Mouse (Mus musculus) limb, embryonic 10.5 days (tissue): ENCODE results near the gene Slfn9. TPM values are rescaled to one million over a fixed set of nuclear protein-coding genes. Genes with fewer than 3 reads are reported as not detected.
"Not testable (repeated sequence)": the region's sequence is repeated elsewhere in the genome, so short reads cannot be mapped to it uniquely, and the experiment has no call there.

ENCODE experiments used
- DNase-seq: peaks from one replicate; pipeline ENCODE4 v3.0.0-alpha.2; 2017; ENCODE audit warnings: low spot score
- H3K27ac ChIP-seq: fragments of 300-500 bp; sonication (generic); 2 replicates; pipeline ENCODE4 v1.5.1; 2016; ENCODE audit warnings: mild to moderate bottlenecking
- H3K27me3 ChIP-seq: fragments of 300-500 bp; sonication (generic); 2 replicates; pipeline ENCODE4 v1.6.1; 2016; ENCODE audit warnings: low read depth, mild to moderate bottlenecking; ENCODE audit not compliant: poor library complexity, severe bottlenecking
- H3K36me3 ChIP-seq: fragments of 300-500 bp; sonication (generic); 2 replicates; pipeline ENCODE4 v1.6.1; 2016; ENCODE audit warnings: mild to moderate bottlenecking, moderate library complexity
- H3K4me1 ChIP-seq: fragments of 300-500 bp; sonication (generic); 2 replicates; pipeline ENCODE4 v1.6.1; 2016
- H3K4me3 ChIP-seq: fragments of 300-500 bp; sonication (generic); 2 replicates; pipeline ENCODE4 v1.5.1; 2016; ENCODE audit warnings: mild to moderate bottlenecking, moderate library complexity
- H3K9me3 ChIP-seq: fragments of 300-500 bp; sonication (generic); replicated peaks from 2 replicates; pipeline ENCODE4 v1.6.1; 2016; ENCODE audit warnings: mild to moderate bottlenecking
- WGBS: fragments of 180-500 bp; shearing (Covaris S2); methylation state at CpG from one replicate; pipeline ENCODE4 v1.1.7; 2016; 5-methylcytosine and 5-hydroxymethylcytosine counted together
- polyA plus RNA-seq: library from polyadenylated mRNA; unstranded; fragments of >200 nt; fragmentation: Nextera tagmentation; extraction: Ambion mirVana; gene quantifications from 2 replicates; pipeline ENCODE4 v1.2.1, GENCODE M21; 2016

Gene Slfn9
- polyA plus RNA-seq, 1 experiment from 2014 or later = 15.1 TPM

DNA sequence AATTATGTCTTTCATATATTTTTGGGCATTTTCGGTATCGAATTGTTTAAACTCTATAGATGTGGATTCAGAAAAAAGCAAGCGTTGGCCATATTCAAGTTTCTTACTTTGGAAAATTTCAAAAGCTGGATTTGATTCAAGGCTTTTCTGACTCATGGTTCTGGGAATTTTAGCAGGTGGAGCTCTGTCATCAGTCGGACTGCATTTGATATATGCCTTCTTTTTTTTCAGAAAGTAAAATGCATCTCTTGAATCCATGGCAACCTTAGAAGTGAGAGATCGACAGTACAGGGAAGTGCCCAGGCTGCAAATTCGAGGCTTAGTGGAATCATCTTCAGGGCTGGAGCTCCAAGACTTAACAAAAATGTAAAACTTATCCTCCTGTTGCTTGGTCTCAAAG, 4.0 kb downstream of the Slfn9 start:
- H3K36me3 ChIP-seq = peaks cover 38% of the 10 kb centered on the region
- peaks cover 29% of the 10 kb centered on the region for H3K4me1 ChIP-seq
- H3K27me3 ChIP-seq = 0 out of 2 replicates have a peak, but pooled peaks cover 11% of the 10 kb centered on the region
- H3K4me3 ChIP-seq = no peak overlapping the region
- H3K9me3 ChIP-seq = no peaks in the 10 kb centered on the region
- no peak overlapping the region for H3K27ac ChIP-seq
- DNase-seq = no peak
- 89% methylated on average over 6 of the region's 6 CpGs for WGBS

DNA sequence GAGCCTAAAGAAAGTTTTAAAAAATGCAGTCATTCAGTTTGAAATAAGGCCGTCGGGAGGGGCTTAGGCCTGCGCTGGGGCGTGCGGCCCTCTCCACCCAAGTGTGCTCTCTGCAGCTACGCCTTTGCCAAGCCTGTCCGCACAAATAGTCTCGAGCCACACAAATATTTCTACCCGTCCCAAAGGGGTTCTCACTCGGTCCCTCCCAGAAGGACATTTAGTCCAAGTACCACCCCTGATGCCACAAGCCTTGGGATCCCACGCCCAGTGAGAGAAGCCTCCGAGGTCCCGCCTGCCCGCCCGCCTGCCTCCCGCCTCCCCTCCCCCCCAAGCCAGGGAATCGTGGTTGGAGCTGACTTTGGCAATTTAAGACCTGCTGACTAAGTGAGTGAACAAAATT, 8.4 kb downstream of the Slfn9 start:
- peaks cover 76% of the 10 kb centered on the region for H3K36me3 ChIP-seq

DNA sequence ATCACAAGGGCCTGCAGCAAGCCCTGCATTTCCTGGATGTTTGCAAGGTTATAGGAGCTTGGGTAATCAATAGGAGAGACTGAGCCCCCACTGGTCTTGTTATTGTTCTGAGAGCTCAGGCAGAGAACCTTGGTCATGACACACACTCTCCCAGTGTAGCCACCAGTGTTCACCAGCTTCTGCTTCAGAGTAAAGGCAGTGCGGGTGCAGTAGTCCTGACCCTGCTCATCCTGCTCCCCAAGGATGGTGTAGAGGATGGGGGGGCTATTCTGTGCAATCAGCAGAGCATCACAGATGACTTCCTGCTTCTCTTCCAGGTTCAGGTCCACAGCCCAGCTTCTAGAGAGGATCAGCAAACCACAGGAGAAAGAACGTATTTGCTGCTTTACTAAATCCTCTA, 9.2 kb downstream of the Slfn9 start:
- 90% methylated on average over 2 of the region's 2 CpGs for WGBS
- H3K36me3 ChIP-seq = peaks cover 71% of the 10 kb centered on the region

More for the DNA sequence above, 8.4 kb downstream of the Slfn9 start:
- WGBS = 84% methylated on average over 17 of the region's 17 CpGs
- H3K27me3 ChIP-seq = no peaks in the 10 kb centered on the region
- H3K4me1 ChIP-seq = no peaks in the 10 kb centered on the region
- DNase-seq = no peak
- H3K27ac ChIP-seq = no peak overlapping the region
- H3K9me3 ChIP-seq = no peaks in the 10 kb centered on the region
- no peak overlapping the region for H3K4me3 ChIP-seq

DNA sequence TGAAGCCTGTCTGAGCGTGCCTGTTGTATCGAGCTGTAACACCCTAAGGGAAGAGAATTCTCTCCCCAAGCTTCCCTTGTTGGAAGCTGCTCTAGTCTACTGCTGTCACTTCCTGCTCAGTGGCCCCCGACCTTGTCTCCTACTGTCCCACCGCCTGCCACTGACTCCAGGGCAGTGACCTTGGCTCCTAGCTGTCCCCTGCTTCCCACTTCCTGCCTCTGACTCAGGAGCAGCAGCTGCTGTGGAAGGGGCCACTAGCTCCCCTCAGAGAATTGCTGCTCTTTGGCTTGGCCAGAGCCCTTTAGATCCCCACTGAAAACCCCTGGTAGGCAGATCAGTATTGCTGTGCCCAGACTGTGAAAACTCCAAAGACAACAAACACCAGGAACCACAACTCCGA, 17.7 kb downstream of the Slfn9 start:
- no peak for DNase-seq
- 44% methylated on average over 5 of the region's 5 CpGs for WGBS
- Histone ChIP-seq H3K9me3 (no peaks in the 10 kb centered on the region), H3K36me3 (peaks cover 5% of the 10 kb centered on the region), H3K27ac (peak overlapping the region; percentile 14; the same call in 1 of the 2 replicates), H3K27me3 (no peaks in the 10 kb centered on the region), H3K4me3 (no peak overlapping the region), H3K4me1 (peaks cover 35% of the 10 kb centered on the region)

More for the DNA sequence above, 9.2 kb downstream of the Slfn9 start:
- not testable (repeated sequence) for DNase-seq, H3K4me1 ChIP-seq, H3K9me3 ChIP-seq, H3K27me3 ChIP-seq, H3K27ac ChIP-seq, H3K4me3 ChIP-seq

DNA sequence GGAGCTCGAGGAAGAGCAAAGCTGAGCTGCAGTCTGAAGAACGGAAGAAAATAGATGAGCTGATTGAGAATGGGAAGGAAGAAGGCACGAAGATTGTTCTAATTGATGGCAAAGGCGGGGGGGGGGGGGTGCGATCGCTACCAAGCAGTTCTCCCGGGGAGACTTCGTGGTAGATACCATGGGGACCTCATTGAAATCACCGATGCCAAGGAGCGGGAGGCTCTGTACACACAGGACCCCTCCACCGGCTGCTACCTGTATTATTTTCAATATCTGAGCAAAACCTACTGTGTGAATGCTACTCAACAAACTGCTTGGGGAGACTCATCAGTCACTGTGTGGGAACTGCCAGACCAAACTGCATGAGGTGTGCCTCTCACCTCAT, 20.0 kb downstream of the Slfn9 start:
- H3K4me3 ChIP-seq = no peak overlapping the region

DNA sequence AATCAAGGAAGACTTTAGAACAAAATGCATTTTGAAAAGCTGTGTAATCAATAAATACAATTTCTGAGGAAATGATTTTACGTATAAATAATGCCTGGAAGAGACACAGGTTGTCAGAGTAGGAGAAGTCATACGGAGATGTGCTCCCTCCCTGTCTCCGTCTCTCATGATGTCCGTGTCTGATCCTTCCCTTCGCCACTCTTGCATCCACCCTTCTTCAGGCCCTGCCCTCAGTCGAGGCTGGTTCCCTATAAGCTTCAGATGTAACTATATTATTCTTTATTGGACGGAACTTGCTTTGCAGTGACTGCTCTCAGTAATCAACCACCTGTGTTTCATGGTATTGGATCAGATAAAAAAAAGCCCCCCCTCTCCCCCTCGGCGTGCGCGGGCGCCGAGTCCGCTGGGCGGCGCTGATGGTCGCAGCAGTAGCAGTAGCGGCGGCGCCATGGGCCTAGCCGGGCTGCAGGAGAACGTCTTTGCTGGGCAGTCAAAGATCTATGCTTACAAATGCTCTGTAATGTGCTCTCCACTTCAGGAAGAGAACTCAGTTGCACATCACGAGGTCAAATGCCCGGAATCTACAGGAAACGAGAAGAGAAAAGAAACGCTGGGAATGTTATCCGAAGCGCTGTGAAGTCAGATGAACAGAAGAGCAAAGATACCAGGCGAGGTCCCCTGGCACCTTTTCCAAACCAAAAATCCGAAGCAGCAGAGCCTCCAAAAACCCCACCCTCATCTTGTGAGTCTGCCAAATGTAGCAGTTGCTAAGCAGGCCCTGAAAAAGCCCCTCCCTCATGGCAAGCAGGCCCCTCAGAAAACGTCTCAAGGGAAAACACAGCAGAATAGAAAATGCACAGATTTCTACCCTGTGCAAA, 20.7 kb downstream of the Slfn9 start:
- WGBS = 13% methylated on average over 31 of the region's 31 CpGs
- 0 out of 2 replicates have a peak overlapping the region, but pooled peaks have one; percentile 38 for H3K27ac ChIP-seq
- H3K27me3 ChIP-seq = no peaks in the 10 kb centered on the region
- H3K4me1 ChIP-seq = peaks cover 32% of the 10 kb centered on the region
- peak overlapping the region; percentile 36 for H3K4me3 ChIP-seq
- peak; percentile 70 for DNase-seq
- H3K36me3 ChIP-seq = no peaks in the 10 kb centered on the region
- H3K9me3 ChIP-seq = no peaks in the 10 kb centered on the region

More for the DNA sequence above, 20.0 kb downstream of the Slfn9 start:
- no peaks in the 10 kb centered on the region for H3K27me3 ChIP-seq
- 78% methylated on average over 11 of the region's 11 CpGs for WGBS
- H3K4me1 ChIP-seq = peaks cover 35% of the 10 kb centered on the region
- no peak overlapping the region for H3K27ac ChIP-seq
- no peak for DNase-seq
- no peaks in the 10 kb centered on the region for H3K36me3 ChIP-seq
- H3K9me3 ChIP-seq = no peaks in the 10 kb centered on the region

DNA sequence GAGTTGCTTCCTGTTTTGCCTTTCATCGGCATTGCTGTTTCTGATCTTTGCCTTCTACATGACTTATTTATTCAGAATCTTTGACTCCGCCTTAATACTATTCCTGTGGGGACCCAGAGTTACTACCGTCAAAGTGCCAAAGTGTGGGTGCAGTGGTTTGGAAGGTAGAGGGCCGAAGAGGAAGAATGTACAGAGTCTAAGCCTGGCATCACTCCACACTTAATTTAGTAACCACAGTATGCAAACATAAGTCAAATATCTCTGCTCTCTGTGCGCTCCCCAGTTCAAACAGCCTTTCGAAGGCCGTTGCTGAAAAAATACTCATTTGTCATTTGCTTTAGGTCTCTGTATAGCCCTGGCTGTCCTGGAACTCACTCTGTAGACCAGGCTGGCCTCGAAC, 29.4 kb downstream of the Slfn9 start:
- H3K36me3 ChIP-seq = no peaks in the 10 kb centered on the region
- H3K27ac ChIP-seq = no peak overlapping the region
- no peak for DNase-seq
- 90% methylated on average over 8 of the region's 8 CpGs for WGBS
- no peaks in the 10 kb centered on the region for H3K27me3 ChIP-seq
- no peaks in the 10 kb centered on the region for H3K4me1 ChIP-seq
- H3K4me3 ChIP-seq = no peak overlapping the region
- H3K9me3 ChIP-seq = no peaks in the 10 kb centered on the region

DNA sequence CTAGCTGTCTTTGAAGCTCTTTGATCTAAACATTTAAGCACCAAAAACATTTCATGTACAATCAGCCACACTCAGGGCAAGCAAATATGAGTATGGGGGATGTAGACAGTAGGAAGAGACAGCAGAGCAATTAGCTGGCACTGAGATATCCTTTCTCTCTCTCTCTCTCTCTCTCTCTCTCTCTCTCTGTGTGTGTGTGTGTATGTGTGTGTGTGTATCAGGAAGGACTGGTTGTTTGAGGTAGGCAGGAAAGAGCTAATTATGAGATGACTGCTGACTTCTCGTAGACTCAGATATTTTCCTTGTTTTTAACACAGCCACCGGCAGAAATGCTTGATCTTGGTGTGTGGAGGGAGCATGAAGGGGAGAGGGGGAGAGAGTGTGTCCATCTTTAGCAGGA, 29.9 kb downstream of the Slfn9 start:
- Histone ChIP-seq H3K4me1 (no peaks in the 10 kb centered on the region), H3K27ac (no peak overlapping the region), H3K36me3 (no peaks in the 10 kb centered on the region), H3K4me3 (no peak overlapping the region), H3K27me3 (no peaks in the 10 kb centered on the region), H3K9me3 (no peaks in the 10 kb centered on the region)
- no peak for DNase-seq
- 70% methylated on average over 2 of the region's 2 CpGs for WGBS

DNA sequence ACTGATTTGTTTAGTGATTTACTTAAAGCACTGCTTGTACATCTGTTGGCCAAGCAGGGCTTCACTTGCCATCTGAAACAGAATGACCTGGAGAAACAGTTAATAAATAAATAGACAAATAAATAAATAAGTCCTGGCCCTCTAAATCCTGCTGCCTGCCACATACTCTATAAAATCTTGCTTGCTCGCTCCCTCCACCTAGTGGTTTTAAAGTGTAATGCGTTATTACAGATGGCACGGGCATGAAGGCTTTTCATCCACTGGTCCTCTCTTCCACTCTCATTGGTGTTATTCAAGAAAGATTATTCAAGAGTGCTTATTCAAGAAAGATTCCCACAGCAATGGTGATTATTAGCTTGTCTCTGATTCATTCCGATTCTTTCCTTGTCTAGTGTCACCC, 32.0 kb downstream of the Slfn9 start:
- Histone ChIP-seq H3K27ac (no peak overlapping the region), H3K9me3 (no peaks in the 10 kb centered on the region), H3K36me3 (no peaks in the 10 kb centered on the region), H3K4me1 (no peaks in the 10 kb centered on the region), H3K4me3 (no peak overlapping the region), H3K27me3 (0 out of 2 replicates have a peak, but pooled peaks cover 14% of the 10 kb centered on the region)
- no peak for DNase-seq
- WGBS = 21% methylated on average over 4 of the region's 4 CpGs

DNA sequence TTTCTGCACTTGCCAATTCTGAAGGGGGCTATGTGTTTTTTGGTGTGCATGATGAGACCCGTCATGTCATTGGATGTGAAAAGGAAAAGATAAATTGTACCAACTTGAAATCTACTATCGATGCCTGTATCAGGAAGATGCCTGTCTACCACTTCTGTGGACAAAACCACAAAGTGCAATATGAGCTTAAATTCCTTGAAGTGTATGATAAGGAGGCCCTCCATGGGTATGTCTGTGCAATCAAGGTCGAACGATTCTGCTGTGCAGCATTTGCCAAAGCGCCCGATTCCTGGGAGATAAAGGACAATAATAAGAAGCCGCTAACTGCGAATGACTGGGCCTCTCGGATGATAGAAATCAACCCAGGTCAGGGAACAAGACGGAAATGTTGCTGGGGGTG, 34.7 kb downstream of the Slfn9 start:
- no peaks in the 10 kb centered on the region for H3K9me3 ChIP-seq
- H3K4me1 ChIP-seq = 0 out of 2 replicates have a peak, but pooled peaks cover 4% of the 10 kb centered on the region
- WGBS = 86% methylated on average over 10 of the region's 10 CpGs
- H3K27me3 ChIP-seq = peaks cover 41% of the 10 kb centered on the region
- no peak overlapping the region for H3K27ac ChIP-seq
- no peak overlapping the region for H3K4me3 ChIP-seq
- no peak for DNase-seq
- no peaks in the 10 kb centered on the region for H3K36me3 ChIP-seq

DNA sequence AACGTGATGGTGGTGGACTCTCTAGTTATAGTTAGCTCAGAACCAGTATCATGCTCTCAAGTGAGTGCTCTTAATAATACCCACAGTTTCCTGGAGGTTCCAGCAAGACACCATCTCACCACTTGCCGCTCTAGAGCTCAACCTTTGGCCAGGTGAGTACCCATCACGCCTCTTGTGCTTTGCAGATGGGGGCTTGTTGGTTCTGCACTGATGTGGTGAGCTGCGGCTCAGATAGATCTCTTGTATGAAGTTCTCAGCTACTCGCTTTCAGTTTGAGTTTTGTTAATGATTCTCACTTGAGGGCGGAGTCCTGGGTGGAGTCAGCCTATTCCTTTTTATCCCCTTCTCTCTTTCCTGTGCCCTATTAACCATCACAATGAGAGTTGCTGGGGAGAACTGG, 37.0 kb downstream of the Slfn9 start:
- Histone ChIP-seq H3K27me3 (peaks cover 64% of the 10 kb centered on the region), H3K4me3 (no peak overlapping the region), H3K4me1 (peaks cover 16% of the 10 kb centered on the region), H3K27ac (no peak overlapping the region), H3K36me3 (no peaks in the 10 kb centered on the region), H3K9me3 (no peaks in the 10 kb centered on the region)
- WGBS = 81% methylated on average over 6 of the region's 6 CpGs
- no peak for DNase-seq

DNA sequence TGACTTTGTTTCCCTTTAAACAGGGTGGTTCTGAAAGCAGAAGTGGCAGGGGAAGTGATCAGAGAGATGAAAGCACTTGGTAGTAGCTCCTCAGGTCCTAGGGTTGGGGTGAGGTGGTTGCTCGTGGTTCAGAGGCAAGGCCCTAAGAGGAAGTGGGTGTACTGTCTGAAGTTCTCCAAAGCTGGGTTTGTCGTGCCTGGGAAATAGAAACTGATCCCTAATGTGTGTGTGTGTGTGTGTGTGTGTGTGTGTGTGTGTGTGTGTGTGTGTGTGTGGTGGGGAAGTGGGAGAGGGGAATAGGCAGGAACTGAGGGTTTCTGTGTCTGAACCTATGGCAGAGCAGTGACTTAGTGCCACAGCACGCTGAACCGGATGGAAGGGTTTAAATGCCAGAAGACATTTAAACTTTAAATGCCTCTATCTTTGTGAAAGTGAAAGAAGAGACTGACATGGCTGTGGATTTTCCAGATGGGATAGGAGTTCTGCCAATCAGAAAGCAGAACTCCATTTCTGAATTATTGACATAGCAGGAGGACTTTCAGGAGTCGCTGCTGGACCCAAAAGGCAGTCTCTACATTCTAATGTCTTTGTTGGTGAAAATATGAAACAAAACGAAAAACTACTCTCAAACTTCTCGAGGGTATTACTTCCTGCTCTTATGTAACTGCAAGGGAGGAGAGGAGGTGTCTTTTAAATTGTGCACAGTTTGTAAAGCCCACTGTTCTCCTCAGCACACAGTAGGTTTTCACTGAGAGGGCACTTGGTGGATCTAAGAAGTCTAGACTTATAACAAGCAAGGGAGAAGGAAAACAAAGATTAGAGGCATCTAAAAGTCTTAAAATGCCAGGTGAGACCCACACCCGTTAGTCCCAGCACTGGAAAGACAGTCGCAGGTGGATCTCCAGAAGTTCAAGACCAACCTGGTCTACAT, 38.8 kb downstream of the Slfn9 start:
- H3K9me3 ChIP-seq = no peaks in the 10 kb centered on the region
- no peak for DNase-seq
- H3K4me1 ChIP-seq = peaks cover 16% of the 10 kb centered on the region
- H3K27me3 ChIP-seq = peaks cover 80% of the 10 kb centered on the region
- H3K27ac ChIP-seq = no peak overlapping the region
- H3K36me3 ChIP-seq = no peaks in the 10 kb centered on the region
- no peak overlapping the region for H3K4me3 ChIP-seq
- 66% methylated on average over 9 of the region's 9 CpGs for WGBS
